Mouse (Mus musculus) limb, embryonic 10.5 days (tissue): ENCODE measurements around the gene Adck1. TPM values are rescaled to one million over a fixed set of nuclear protein-coding genes. Genes with fewer than 3 reads are reported as not detected.

Experiments used
- polyA plus RNA-seq: library from polyadenylated mRNA; unstranded; fragments of >200 nt; fragmentation: Nextera tagmentation; extraction: Ambion mirVana; gene quantifications from 2 replicates; pipeline ENCODE4 v1.2.1, GENCODE M21; 2016

The Adck1 gene
- polyA plus RNA-seq, 1 experiment from 2014 or later = 21.8 TPM

Other genes with a start within 250 kb of the Adck1 start
- gene Gm10436, start 178.4 kb upstream of the Adck1 start, polyA plus RNA-seq = not detected in 2 replicates
- not detected in 2 replicates for gene Gm8332, start 110.5 kb upstream of the Adck1 start, polyA plus RNA-seq
- not detected in 2 replicates for gene Gm5662, start 86.1 kb upstream of the Adck1 start, polyA plus RNA-seq
- not detected in 2 replicates for gene Gm5039, start 36.5 kb upstream of the Adck1 start, polyA plus RNA-seq